Mouse (Mus musculus) urinary bladder, postnatal 36 days (tissue): ENCODE data around the gene Sh3pxd2a.

Experiments
- DNase-seq, 2 experiments: peaks; one replicate each; pipeline ENCODE4 v3.0.0; 2022; ENCODE audit warnings: low spot score in 2 of 2, mixed read lengths in 1 of 2

Gene Sh3pxd2a

DNA sequence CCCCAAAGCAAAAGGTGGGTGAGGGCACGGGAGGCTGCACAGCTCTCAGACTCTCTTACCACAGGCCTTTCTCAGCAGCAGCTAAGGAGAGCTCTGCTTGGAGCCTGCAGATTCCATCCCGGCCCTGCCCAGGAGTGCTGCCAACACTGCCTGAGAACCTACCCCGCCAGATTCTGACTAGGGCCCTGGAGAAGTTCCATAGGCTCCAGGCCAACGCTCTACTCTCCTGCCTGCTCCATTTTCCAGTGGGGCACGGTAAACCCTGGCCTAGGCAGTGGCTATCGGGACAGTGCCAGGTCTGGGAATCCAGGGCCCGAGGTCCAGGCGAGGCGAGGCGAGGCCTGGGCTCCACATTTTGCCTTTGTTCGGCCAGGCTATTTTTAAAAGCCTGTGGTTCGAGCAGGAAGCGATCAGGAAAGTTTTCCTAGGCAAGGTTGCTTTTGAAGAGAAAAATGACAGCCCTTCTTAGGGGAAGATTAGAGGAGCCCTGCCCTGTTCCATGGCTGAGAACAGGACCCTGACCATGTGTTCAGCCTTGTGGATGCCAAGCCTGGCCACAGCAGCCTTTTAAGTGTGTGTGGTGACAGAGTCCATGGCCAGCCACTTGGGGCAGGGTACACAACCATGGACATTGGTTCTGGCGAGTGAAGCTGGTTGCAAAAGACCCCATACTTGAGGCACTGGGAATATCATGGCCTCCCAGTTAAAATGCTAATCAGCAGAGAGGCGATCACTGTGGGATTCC lies 184.2 kb downstream of the Sh3pxd2a start:
- peak; percentile 61 to 87 for DNase-seq

DNA sequence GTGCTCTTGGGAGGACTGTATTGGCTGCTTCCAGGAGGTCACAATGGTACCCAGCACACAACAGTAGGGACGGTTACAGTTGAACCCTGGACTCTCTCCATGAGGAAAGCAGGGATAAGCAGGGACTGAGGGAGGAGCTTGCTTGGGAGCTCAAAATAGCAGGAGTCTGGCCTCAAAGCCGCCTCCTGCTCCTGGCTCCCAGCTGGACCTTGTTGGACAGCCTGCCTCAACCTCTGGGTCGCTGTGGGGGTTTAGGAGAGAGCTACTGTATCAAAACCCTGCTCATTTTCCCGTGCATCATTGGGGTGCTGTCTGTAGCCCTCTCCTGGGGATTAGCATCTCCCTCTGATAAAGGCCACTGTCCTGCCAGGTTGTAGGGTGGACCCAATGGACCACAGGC lies 184.8 kb downstream of the Sh3pxd2a start:
- DNase-seq: no peak

DNA sequence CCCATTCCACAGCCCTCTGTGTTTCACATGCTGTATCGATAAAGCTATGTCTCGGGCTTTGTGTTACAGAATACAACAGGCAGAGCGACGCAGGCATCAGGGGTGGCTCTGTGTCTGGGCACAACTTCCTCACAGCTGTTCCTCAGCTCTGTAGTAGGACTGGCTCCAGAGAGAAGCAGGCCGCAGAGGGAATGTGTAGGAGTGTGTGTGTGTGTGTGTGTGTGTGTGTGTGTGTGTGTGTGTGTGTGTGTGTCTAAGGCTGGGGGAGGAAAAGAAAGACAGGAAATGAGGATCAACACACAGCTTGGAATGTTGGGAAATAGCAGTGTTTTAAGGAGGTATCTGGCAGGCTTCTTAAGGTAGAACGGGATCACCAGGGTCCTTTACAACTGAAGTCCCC lies 187.5 kb downstream of the Sh3pxd2a start:
- DNase-seq: no peak

DNA sequence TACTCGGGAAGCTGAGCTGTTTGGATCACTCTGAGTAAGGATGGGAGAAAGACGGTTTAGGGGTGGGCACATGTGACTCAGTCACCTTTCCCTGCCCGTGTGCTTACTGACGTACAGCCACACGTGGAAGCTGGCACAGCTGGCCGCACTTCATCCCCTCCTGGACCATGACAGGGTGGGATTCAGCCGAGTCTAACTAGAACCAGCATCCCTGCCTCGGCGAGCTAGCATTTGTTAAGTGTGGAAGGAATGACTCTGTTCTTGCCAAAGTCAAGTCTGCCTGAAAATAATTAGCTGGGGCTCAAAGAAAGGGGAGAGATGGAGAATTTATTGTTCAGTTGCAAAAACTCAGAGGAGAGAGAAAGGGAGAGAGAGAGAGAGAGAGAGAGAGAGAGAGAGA lies 193.7 kb downstream of the Sh3pxd2a start:
- DNase-seq: no peak

DNA sequence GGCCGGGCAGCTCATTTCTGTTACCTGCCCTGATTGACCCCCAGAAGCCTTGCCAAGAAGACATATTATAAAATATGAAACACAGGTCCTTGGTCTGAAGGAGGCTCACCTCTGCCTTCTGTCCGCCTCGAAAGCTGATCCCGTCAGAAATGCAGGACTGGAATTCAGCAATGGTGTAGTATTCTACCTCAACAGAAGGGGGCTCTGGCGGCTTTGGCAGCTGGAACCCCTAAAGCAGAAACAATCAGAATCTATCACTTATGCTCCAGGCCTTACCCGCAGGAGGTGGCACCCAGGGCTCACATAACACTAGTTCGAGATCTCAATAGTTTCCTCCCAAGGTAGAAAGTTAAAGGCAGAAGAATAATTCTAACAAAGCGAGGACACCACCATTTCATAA lies 194.5 kb downstream of the Sh3pxd2a start:
- DNase-seq: no peak

DNA sequence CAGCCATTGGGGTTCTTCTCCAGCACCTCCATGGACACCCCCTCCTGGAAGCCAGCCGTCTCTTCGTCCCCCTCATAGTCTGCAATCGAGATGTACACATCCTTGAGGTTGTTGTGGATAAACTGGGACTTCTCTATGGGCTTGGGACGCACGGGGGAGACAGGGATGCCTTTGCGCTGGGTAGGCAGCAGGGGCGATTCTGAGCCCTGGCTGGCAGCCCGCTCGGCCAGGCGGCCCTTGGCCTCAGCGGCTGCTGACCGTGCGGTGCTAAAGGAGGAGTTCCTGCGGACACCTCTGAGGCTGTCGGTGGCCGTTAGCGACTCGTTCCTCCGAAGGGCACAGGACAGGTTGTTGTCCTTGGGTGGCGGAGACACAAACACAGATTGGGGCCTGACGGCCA lies 197.1 kb downstream of the Sh3pxd2a start:
- no peak for DNase-seq

DNA sequence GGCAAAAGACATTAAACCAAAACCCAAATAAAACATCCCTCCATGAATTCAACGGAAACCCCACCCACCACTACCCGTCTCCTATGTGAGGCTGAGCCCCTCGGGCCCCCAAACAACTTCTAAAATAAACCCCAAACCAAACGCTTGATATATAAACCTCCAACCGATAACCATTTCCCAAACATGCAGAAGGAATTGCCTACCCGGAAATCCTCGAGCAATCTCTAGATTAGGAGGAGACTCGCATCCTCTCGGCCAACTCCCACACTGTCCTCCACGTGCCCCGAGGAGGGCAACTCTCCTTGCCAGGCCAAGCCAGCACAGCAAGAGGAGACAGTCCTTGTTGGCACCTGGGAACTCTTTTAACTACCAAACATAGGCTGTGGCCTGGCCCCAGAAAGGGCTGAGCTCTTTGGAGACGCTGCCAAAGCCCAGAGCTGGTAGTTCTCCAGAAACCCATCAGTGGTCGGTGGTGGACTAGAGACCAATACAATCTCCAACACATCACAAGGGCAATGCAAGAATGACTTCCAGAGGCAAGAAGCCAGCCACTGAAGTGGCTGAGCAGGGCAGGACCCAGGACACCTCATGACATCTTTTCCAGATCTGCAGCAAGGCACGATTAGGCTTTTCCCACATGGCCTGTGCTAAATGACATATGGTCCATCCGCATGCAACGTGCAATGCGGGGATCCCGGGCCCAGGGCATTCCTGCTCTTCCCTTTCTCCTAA lies 198.0 kb downstream of the Sh3pxd2a start:
- no peak for DNase-seq

DNA sequence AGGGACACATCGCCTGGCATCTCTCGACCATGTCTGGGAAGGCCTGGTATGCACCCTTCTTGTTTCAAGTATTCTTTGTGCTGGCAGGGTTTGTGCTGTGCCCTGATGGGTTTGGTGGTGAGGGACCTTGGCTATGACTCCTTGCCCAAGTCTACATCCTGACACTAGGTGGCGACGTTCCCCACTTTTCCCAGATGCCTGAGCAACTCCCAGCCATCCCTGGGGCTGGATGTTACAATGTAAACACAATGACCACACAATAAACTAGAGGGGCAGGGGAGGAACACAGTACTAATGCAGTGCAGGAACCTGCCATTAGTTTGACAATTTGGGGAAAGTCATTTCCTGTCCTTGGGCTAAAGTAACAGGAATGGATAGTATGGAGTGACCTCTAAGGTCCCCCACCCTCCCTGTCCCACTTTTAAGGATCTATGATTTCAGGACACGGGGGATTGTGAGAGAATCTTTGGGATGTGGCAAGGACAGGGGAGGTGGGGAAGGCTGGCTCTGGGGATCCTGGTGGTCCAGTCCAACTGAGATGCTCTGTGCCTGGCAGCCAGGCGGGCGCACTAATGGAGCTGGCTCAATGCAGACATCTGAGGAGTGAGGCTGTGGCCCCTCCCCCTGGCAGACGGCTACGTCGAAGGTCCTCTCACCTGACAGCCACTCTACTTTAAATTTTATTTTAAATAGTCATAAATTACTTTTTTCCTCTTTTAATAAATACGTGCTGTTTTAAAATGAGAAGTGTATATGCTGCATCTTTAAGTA lies 199.7 kb downstream of the Sh3pxd2a start:
- DNase-seq: peak in 1 of 2 experiments; percentile 69

DNA sequence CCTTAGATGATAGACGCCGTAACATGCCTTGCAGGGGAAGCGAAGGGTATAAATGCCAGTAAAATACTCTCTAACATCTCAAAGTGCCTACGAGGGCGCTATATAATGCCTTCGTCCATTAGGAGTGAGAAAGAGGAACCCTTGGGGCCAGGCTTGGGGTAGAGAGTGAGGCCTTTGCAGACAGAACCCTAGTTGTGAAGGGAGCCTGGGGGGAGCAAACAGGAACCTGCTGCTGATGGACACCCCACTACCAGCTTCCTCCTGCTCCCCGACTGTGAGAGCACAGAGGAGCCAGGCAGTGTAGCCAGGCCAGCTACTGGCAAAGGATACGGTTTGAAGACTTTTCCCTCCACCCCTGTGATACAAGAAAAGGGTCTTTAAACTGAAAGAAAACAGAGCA lies 200.6 kb downstream of the Sh3pxd2a start:
- DNase-seq: no peak

DNA sequence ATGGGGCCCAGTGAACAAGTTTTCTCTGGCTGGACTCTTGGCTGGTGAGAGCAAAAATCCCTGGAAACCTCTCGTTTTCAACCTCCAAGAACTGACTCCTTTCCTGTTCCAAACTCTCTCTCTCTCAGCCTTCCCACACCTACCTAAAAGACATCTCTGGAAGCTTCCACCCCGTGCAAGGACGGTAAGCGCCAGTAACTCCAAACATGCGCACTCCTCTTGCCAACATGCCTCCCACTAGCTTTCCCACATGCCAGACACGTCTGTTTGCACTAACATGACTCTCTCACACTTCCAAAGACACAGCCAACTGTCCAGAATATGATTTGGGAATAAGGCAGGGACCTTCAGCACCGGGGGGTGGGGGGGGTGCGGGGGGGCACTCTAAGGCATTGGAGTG lies 203.0 kb downstream of the Sh3pxd2a start:
- DNase-seq: no peak

DNA sequence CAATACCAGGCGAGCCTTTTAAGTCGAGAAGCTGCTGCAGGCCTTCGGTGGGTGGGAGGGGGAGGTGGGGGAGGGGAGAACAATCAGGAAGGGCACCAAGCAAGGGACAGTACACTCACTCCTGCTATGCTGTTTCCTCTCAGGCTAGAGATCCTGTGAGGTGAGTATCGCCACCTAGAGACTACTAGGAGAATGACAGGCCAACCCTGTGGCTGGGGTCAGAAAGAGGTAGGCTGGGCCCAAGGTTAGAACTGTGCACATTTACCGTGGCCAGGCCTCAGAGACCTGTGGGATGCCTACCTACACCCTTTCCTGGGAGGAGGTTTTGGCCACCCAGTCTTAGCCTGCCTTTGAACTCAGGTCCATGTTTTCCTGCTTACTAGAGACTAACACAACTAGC lies 204.6 kb downstream of the Sh3pxd2a start:
- DNase-seq: no peak

DNA sequence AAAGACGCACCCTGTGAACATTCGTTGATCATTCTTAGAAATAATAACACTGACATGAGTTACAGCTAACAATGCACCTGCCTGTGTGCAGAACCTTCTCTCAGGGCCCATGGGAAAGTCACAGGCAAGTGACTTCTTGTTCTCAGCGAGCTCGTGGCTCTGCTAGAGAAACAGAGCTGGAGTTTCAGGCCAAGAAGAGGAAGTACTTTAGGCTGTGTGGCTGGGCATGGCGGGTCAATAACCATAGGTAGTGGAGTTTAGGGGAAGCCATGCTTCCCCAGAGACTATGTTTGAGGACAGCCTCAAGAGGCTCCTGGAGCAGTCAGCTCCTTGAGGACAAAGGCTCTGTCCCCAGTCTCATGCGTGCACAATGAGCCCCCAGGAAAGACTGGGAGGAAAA lies 208.3 kb downstream of the Sh3pxd2a start:
- no peak for DNase-seq

DNA sequence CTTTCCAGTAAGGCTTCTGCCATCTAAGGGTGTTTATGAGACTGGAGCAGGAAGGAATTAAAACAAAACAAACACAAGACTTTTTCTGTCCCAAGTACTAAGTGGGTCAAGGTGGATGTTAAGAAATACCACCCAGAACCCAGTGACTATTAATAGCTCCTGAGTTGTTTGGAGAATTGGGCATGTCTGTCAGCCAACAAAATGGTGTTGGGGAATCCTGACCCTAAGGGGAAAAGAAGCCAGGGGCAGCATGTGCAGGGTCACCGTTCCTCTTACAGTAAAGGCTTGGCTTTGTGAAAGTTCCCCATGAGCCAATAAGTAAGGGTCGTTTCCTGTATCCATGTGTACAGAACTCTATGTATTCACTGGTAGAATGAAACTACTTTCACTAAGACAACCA lies 209.2 kb downstream of the Sh3pxd2a start:
- no peak for DNase-seq

DNA sequence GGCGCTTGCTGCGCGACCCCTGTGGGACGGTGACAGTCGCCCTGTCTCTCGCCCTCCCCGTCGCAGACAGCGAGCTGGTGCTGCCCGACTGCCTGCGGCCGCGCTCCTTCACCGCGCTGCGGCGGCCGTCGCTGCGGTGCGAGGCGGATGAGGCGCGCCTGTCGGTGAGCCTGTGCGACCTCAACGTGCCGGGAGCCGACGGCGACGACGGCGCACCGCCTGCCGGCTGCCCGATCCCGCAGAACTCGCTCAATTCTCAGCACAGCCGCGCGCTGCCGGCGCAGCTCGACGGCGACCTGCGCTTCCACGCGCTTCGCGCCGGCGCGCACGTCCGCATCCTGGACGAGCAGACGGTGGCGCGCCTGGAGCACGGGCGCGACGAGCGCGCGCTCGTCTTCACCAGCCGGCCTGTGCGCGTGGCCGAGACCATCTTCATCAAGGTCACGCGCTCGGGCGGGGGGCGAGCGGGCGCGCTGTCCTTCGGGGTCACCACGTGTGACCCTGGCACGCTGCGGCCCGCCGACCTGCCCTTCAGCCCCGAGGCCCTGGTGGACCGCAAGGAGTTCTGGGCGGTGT lies 211.1 kb downstream of the Sh3pxd2a start:
- no peak for DNase-seq

DNA sequence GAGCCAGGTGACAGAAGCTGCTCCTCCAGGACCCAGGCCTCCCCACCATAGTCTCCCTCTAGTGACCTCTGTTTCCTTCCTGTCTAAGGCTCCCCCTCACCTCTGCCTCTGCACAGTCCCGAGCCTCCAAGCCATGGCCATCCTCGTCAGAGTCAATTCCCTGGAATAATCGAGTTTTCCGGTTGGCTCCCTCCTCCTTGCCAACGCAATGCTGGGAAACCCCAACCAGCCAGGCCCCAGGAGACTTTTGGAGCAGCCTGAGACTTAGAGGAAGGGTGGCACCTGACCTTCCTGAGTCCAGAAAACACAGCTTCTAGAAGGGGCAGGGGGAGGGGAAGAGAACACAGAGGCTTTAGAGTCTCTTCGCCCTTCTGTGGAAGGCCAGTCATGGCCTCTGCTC lies 213.3 kb downstream of the Sh3pxd2a start:
- DNase-seq: no peak

DNA sequence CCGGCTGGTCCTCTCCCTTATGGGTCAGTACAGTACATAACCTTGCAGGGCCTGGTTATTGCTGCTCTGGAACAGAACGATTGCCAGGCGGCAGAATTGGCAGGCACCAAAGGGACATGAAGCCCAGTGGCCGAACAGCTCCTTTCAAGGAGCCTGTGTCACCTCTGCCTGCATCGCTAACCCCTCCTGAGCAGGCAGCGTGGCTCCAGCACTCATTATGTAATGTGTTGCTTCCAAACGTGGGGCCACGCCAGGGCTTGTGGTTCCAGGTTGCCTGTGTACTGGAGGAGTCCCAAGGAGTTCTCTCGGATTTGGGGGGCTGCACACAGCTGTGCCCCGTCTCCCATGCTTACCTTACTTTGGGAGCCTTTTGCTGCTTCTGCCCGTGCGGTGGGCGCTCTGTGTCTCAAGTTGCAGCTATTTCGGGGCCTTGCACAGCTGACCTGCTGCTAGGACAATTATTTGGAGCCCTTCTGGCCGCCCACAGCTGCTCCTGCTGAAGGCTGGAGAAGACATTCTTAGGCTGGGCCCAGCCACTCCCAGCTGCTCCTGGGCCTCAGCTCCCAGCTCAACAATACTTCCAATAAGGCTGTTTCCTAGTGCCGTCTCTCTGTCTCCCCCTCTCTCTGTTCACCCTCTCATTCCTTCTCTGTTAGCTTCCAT lies 215.2 kb downstream of the Sh3pxd2a start:
- no peak for DNase-seq

DNA sequence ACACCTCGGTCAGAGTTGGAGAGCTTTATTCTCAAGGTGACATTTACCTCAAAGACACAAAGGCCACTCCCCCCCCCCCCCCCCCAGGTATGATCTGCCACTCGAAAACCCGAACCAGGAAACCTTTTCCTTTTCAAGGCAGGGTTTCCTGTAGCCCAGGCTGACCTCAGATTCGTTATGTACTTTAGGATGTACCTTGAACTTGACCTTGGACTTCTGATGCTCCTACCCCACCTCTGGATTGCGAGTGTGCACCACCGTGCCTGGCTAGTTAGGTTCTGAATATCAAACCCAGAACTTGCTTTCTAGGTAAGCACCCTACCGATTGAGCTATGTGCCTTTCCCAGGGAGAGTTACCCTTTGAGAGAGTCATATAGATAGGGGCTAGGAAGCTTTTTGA lies 215.9 kb downstream of the Sh3pxd2a start:
- no peak for DNase-seq

DNA sequence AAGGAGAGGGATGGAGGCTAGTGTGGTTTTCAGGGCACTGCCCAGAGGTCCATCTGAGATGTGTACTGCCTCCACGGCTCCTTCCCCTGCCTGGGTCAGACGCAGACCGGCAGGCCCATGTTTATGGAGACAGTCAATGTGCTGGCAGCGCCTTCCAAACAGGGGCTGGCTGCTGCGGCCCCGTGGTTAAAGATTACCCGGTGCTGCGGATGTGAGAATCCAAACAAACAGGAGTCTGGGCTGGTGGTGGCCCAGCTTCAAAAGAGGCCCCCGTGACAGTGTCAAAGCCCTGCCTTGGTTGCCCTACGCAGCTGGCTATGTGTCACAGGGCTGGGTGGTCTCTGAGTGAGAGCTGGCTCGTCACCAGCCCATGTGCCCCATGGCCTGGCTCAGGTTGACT lies 216.4 kb downstream of the Sh3pxd2a start:
- no peak for DNase-seq

DNA sequence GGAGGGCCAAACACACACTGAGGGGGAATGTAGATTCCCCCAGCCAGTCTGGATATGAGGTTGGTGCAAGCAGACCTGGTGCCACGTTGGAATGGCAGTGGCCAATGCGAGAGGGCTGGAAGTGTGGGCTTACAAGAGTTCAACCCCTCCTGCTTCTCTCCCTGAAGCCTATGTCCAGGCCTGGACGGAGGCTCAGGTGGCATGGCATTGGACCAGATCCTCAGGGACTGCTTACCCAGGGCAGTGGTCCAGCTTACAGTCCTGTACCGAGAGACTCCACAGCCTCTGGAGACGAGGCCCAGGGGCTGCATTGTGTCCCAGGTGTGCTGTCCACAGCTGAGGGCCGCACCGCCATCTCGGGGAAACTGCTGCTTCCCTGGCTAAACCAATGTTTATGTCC lies 218.7 kb downstream of the Sh3pxd2a start:
- DNase-seq: no peak

DNA sequence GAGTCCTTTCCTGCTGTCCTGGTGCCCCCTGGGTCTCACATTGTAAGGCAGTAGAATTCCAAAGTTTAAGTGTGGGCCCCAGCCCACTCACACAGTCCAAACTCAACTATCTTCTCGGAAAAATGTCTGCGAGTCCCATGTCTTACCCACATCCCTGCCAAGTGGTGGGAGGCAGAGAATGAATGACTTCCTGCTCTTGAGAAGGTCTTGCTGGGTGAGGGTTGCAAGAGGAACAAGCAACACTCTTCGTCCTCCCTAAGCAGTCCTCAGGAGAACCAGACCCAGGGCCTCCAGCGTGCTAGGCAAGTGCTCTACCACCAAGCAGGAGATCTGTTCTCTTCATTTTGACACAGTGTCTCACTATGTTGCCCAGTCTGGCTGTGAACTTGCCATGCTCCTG lies 222.0 kb downstream of the Sh3pxd2a start:
- DNase-seq: no peak

DNA sequence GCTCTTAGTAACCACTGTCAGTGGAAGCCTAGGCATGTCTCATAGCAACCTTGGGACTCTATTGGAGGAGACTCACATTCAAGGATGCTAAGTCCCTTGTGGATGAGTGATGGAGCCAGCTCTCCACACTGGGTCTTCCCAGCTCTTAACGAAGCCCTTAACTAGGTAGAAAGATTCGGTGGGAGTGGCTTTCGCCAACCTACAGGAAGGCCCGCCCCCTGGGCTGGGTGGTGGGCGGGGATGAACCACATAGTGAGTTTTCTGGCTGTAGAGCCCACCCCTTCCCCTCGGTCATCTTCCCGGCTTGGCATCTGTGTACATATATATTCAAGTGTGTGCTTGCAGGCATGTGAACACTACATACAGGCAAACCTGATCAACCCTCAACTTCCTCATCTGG lies 223.2 kb downstream of the Sh3pxd2a start:
- no peak for DNase-seq

DNA sequence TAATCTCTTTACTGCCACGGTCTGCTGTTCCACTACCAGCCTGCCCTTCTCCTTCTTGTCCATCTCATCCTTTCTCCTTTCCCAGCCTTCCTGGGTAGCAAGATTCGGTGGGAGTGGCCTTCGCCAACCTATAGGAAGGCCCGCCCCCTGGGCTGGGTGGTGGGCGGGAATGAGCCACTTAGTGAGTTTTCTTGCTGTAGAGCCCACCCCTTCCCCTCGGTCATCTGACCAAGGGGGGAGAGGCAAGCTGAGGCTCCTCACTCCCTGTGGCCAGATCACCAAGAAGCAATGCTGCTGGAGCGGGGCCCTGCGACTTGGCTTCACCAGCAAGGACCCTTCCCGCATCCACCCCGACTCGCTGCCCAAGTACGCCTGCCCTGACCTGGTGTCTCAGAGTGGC lies 224.1 kb downstream of the Sh3pxd2a start:
- no peak for DNase-seq
